Mouse (Mus musculus): ENCODE results near the gene Mboat1. TPM values are rescaled to one million over a fixed set of nuclear protein-coding genes. Genes with fewer than 3 reads are reported as not detected.

Gene Mboat1
- polyA plus RNA-seq, 3 experiments from 2014 or later: 15.5 to 17.2 (median 16.0) TPM

DNA sequence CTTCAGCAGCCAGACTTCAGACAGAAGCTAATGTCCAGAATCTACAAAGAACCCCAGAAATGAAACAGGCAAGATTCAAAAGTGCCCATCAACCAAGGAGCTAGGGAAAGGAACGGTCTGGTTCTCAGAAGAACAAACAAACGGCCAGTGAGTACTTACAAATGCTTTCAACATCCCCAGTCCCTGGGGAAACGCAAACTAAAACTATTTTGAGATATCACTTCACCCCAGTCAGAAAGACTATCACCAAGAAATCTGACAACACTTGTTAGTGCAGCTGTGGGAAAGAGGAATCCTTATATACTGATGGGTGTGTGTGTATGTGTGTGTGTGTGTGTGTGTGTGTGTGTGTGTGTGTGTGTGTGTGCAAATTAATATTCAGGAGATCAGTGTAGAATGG lies 116.4 kb downstream of the Mboat1 start:
- ATAC-seq: no peak

DNA sequence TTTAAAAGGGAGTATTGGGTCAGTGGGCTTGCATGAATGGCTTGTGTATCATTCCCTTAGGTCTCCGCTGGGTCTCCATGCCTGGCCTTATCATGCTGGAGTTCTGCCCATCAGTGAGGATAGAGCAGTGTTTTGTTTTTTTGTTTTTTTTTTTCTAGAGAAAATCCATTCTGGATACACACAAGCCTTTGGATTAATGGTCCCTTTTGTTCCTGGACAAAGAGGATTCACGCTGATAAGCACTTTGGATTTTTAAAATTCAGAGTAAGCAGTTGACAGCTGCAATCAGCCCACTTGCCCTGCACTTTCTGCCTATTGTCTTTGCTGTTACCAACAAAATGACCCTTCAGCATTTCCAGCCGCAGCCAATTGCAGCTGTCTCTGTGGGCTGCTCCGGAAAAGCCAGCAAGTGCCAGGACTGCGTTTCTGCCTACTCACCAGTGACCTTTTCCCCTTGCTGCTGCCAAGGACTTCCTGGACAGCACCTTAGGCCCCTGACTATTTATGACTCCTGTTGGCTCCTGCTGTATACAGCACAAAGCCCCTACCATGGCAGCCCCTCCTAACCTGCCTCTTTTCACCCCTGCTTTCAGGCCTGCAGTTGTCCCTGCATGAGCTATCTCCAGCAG lies 117.5 kb downstream of the Mboat1 start:
- ATAC-seq: no peak

DNA sequence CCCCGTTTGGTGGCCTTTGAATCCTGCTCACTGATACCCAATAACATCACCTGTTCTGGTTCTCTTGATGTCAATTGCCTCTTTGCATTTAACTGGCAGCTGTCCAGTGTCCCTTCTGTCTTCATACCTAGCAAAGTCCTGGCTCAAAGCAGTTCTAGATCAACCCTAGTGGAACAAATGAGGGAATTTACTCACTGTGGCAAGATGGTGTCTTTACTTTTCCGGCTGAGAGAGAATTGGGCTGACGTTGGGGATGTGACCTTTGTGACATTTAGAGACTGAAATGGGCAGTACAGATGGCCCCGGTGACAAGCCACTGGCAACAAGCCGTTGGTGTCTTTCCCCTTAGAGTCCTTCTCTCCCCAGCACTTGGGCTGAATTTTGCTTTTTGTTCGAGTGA lies 118.1 kb downstream of the Mboat1 start:
- ATAC-seq: no peak

DNA sequence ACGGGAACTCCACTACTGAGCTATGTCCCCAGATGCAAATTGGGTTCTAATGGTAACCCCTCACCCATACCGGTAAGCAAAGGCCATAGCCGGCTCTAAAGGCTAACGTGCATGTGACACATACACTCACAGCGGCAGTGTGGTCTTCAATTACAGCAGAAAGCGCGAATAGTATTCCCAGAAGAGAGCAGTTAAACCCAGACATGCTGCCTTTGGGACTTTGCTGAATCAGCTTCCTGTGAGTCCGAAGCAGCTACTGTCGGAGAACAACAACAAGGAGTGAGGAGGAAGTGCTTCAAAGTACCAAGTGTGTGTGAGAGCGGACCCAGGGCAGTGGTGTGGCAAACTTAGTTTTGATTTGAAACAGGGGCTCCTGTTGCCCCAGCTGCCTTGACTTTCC lies 122.5 kb downstream of the Mboat1 start:
- no peak for ATAC-seq

DNA sequence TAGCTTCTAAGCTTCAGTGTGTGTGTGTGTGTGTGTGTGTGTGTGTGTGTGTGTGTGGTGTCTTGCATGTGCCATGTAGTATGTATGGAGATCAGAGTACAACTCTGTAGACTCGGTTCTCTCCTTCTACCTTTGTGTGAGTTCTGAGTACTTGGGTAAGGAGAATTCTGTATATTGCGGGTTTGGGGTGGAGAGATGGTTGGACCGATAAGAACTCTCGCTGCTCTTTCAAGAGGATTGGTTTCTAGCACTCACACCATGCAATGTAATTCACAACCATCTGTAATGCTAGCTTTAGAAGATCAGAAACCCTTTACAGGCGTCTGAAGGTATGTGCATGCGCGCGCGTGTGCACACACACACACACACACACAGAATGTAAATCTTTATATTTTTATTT lies 123.0 kb downstream of the Mboat1 start:
- peak; percentile 41 for ATAC-seq

DNA sequence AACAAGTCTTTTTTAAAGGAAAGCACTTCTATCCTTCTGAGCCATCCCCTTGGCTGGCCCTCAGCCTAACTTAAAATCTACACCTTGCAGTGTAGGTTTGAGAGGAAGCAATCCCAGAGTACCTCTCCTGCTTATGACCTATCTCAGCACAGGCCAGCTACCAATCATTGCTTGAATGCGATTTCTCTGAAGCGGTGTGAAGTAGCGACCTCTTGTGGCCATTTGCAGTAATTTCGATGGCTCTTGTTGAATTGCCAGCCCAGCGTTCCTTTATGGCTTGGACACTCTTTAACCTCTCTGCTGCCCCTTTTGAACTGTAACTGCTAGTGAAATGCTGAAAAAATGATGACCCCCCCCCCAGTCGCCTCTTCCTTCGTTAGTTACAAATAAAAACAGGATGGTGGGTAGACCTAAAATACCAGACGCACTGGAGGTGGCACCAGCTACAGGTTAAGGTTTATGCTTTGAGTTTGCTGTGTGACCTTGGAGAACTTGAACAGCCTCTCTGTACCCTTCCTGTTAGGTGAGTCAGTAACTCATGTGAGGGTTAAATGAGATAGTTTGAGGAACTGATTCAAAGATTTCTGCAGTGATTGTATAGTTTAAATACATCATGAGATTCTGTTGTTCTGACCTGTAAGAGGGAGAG lies 123.7 kb downstream of the Mboat1 start:
- ATAC-seq: peak; percentile 83

DNA sequence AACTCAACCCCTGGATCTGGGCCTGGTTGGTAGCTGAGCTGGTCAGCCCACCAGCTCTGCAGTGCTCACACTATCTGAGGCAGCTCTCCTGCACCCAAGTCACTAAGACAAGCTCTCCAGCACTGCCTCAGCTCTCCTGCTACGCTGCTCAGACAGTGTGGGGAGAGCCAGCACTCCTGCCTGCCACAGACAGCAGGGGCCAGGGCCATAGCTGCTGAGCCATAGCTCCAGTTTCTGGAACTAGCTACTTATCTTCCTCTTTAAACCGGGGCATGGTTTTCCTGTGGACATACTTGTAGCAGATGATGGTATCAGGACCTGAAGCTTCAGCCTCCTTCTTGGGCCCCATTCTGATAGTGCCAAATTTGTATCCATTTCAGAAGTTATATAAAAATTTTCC lies 127.4 kb downstream of the Mboat1 start:
- no peak for ATAC-seq

DNA sequence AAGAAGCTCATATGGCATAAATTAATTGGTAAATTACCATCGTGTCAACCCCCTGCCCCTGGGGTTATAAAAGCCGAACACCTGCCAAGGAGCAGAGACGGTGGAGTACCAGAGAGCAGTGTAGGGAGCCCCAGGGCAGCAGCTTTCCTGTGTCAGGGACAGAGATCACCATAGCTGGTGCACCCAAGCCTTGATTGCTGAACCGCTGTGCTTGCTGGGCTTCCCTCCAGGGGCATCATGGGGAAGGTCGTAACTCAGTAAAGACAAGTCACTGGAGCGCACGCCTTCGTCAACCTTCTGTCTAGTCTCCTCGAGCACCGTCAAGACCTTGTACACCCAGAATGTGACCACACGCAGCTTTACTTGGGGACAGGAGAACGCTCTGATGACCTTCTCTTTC lies 128.0 kb downstream of the Mboat1 start:
- ATAC-seq: no peak

DNA sequence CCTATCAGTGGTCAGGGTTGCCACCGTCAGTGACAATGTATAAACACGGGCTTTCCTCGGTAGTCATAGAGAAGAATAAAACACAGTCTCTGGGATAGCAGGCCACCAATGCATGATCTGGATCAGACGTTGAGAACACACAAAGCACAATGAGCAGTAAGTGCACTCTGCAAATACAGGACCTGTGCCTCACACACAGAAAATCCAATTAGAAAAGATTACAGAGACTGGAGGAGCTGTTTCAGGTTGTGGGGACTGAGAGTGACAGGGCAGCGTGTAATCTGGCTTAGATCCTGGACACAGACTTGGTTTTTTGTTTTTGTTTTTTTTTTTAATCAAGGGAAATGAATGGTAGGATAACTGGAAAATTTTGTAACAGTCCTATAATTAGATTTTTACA lies 128.5 kb downstream of the Mboat1 start:
- no peak for ATAC-seq

DNA sequence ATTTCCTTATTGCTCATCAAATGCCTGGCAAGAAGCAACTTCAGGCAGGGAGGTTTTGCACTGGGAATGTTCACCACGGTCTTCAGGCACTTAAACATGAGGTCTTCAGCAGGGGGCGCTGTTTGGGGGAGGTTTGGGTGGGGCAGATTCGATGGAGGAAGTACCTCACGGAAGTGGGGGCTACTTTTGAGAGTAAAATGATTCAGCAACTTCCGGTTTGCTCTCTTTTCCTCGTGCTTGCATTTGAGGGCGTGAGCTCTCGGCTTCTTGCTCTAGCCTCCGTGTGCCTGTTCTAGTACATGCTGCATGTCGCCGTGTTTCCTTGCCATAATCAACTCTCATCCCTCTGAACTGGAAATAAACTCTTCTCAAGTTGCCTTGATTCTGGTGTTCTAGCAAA lies 129.7 kb downstream of the Mboat1 start:
- ATAC-seq: no peak

DNA sequence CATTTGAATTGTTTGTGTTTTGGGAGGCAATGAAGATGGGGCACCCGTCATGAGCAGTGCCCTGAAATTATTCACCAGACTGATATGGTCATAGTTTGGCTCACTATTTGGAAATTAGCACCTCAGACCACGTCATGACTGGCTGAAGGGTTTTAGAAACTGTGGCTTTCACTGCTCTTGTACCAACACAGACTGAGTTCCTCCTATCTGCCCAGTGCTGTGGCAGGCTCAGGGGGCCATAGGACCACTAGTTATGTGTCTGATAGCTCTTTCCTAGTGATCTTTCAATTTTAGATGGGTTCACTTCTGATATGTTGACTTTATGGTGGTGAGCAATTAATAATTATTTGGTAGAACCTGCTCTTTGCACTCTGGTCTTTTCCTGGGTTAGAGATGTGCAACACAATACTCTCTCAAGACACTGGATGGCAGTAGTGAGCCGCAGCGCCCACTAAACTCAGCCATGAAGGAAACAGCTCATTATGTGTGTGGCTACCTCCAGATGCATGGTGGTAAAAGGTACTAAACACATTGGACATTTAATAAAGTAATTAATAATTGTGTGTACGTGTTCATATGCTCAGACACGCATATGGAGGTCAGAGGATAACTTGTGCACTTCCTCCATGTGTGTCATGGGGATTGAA lies 135.9 kb downstream of the Mboat1 start:
- ATAC-seq: peak; percentile 50

Other genes with a start within 250 kb of the Mboat1 start
- 1 to 10 TPM; 2.3 to 5.2 (median 2.9) TPM for gene E2f3, start 150.4 kb upstream of the Mboat1 start, polyA plus RNA-seq (2017; shearing (Covaris generic))
- not detected for gene Agtr1a, start 200.0 kb downstream of the Mboat1 start, polyA plus RNA-seq (2017; shearing (Covaris generic))